Mouse (Mus musculus) olfactory bulb, adult 2 months (tissue): Measurements from ENCODE around the gene Rap2a. TPM values are rescaled to one million over a fixed set of nuclear protein-coding genes. Genes with fewer than 3 reads are reported as not detected.

Source experiments
- H3K27ac ChIP-seq: fragments of 200-500 bp; 2 replicates; pipeline ENCODE4 v1.5.1; 2012; ENCODE audit warnings: low read depth, low read length; ENCODE audit not compliant: insufficient read depth
- H3K4me1 ChIP-seq: fragments of 200-500 bp; 2 replicates; pipeline ENCODE4 v1.6.1; 2012; ENCODE audit warnings: low read length; ENCODE audit not compliant: control insufficient read depth, insufficient read depth
- H3K4me3 ChIP-seq: fragments of 200-500 bp; 2 replicates; pipeline ENCODE4 v1.5.1; 2012; ENCODE audit warnings: mild to moderate bottlenecking, low read depth, low read length, moderate library complexity; ENCODE audit not compliant: insufficient read depth
- CTCF ChIP-seq: fragments of 200-500 bp; IDR thresholded peaks from 2 replicates; pipeline ENCODE4 v1.5.1; 2012; ENCODE audit warnings: low read depth, mild to moderate bottlenecking, low read length, moderate library complexity; ENCODE audit not compliant: insufficient read depth
- POLR2A ChIP-seq: fragments of 200-500 bp; IDR thresholded peaks from 2 replicates; pipeline ENCODE4 v1.6.1; 2012; ENCODE audit warnings: mild to moderate bottlenecking, low read depth, low read length, moderate library complexity; ENCODE audit not compliant: insufficient read depth
- WGBS: fragments of 180-500 bp; shearing (Covaris S2); methylation state at CpG from one replicate; pipeline ENCODE4 v1.1.7; 2018; 5-methylcytosine and 5-hydroxymethylcytosine counted together
- polyA plus RNA-seq: library from polyadenylated mRNA; stranded (reverse); fragments of >200 nt; gene quantifications from 2 replicates; pipeline ENCODE4 v1.2.4, GENCODE M21; 2012; ENCODE audit warnings: low replicate concordance; ENCODE audit not compliant: missing spikeins, insufficient read depth, insufficient read length

Gene Rap2a
- polyA plus RNA-seq, 1 experiment, result not detected

- TF ChIP-seq POLR2A (no peak), CTCF (no peak)
- WGBS, result 94% methylated on average over 3 of the region's 3 CpGs
- H3K27ac ChIP-seq, result no peak overlapping the region
- H3K4me3 ChIP-seq, result no peak overlapping the region
- H3K4me1 ChIP-seq, result no peaks in the 10 kb centered on the region
These were observed 42.6 kb downstream of the Rap2a start for GRCm38 (mm10) chr14:120520843-120521242.

- Histone ChIP-seq H3K27ac (no peak overlapping the region), H3K4me3 (no peak overlapping the region), H3K4me1 (no peaks in the 10 kb centered on the region)
- no peak for TF ChIP-seq CTCF
- TF ChIP-seq POLR2A, result no peak
- WGBS, result 93% methylated on average over 5 of the region's 5 CpGs
These were observed 45.1 kb downstream of the Rap2a start for GRCm38 (mm10) chr14:120523296-120523695.

- TF ChIP-seq POLR2A, result no peak
- no peak for TF ChIP-seq CTCF
- no peak overlapping the region for H3K27ac ChIP-seq
- no peak overlapping the region for H3K4me3 ChIP-seq
- WGBS, result 89% methylated on average over 2 of the region's 2 CpGs
- no peaks in the 10 kb centered on the region for H3K4me1 ChIP-seq
These were observed 47.4 kb downstream of the Rap2a start for GRCm38 (mm10) chr14:120525644-120526043.

GRCm38 (mm10) chr14:120533301-120533700, 55.1 kb downstream of the Rap2a start:
- TF ChIP-seq POLR2A (no peak), CTCF (no peak)
- Histone ChIP-seq H3K4me1 (no peaks in the 10 kb centered on the region; the same call in 1 of the 2 replicates), H3K4me3 (no peak overlapping the region), H3K27ac (no peak overlapping the region)
- 98% methylated on average over 3 of the region's 3 CpGs for WGBS

GRCm38 (mm10) chr14:120534841-120535271, 56.6 kb downstream of the Rap2a start:
- TF ChIP-seq POLR2A (no peak), CTCF (no peak)
- WGBS, result 75% methylated on average over 3 of the region's 3 CpGs
- Histone ChIP-seq H3K4me3 (no peak overlapping the region), H3K4me1 (no peaks in the 10 kb centered on the region; the same call in 1 of the 2 replicates), H3K27ac (no peak overlapping the region)

- Histone ChIP-seq H3K4me3 (no peak overlapping the region), H3K4me1 (no peaks in the 10 kb centered on the region; the same call in 1 of the 2 replicates), H3K27ac (no peak overlapping the region)
- WGBS, result 80% methylated on average over 4 of the region's 4 CpGs
- TF ChIP-seq CTCF, result no peak
- TF ChIP-seq POLR2A, result no peak
These were observed 57.2 kb downstream of the Rap2a start for GRCm38 (mm10) chr14:120535446-120535845.

- Histone ChIP-seq H3K4me1 (no peaks in the 10 kb centered on the region; the same call in 1 of the 2 replicates), H3K4me3 (no peak overlapping the region), H3K27ac (no peak overlapping the region)
- TF ChIP-seq POLR2A, result no peak
- TF ChIP-seq CTCF, result no peak
- WGBS, result 62% methylated on average over 3 of the region's 3 CpGs
These were observed 57.7 kb downstream of the Rap2a start for GRCm38 (mm10) chr14:120535924-120536323.

- 75% methylated on average over 2 of the region's 2 CpGs for WGBS
- Histone ChIP-seq H3K4me1 (no peaks in the 10 kb centered on the region), H3K4me3 (no peak overlapping the region), H3K27ac (no peak overlapping the region)
- TF ChIP-seq POLR2A, result no peak
These were observed 60.9 kb downstream of the Rap2a start for GRCm38 (mm10) chr14:120539128-120539527.

- WGBS, result 89% methylated on average over 3 of the region's 3 CpGs
- Histone ChIP-seq H3K4me3 (no peak overlapping the region), H3K27ac (no peak overlapping the region), H3K4me1 (no peaks in the 10 kb centered on the region)
- TF ChIP-seq POLR2A (no peak), CTCF (no peak)
These were observed 61.4 kb downstream of the Rap2a start for GRCm38 (mm10) chr14:120539626-120540025.

GRCm38 (mm10) chr14:120542445-120542844, 64.2 kb downstream of the Rap2a start:
- no peaks in the 10 kb centered on the region for H3K4me1 ChIP-seq
- 40% methylated on average over 8 of the region's 8 CpGs for WGBS
- TF ChIP-seq POLR2A (no peak), CTCF (no peak)
- no peak overlapping the region for H3K4me3 ChIP-seq
- no peak overlapping the region for H3K27ac ChIP-seq
